Mouse (Mus musculus) lung, adult 2 months (tissue): ENCODE measurements at regions not wholly inside any gene's neighbourhood (a gene's known extent, or its start where the extent isn't known, plus 50 kb on each side); places are given as distances from the start of the nearest gene placed in this dataset.

Source experiments
- CTCF ChIP-seq: fragments of 200-500 bp; IDR thresholded peaks from 2 replicates; pipeline ENCODE4 v1.5.1; 2011; ENCODE audit warnings: mild to moderate bottlenecking, low read length, control low read depth; ENCODE audit not compliant: insufficient read depth
- POLR2A ChIP-seq: fragments of 200-500 bp; IDR thresholded peaks from 2 replicates; pipeline ENCODE4 v1.6.1; 2011; ENCODE audit warnings: low read depth, mild to moderate bottlenecking, control low read depth, low read length, borderline replicate concordance; ENCODE audit errors: extremely low read depth

DNA sequence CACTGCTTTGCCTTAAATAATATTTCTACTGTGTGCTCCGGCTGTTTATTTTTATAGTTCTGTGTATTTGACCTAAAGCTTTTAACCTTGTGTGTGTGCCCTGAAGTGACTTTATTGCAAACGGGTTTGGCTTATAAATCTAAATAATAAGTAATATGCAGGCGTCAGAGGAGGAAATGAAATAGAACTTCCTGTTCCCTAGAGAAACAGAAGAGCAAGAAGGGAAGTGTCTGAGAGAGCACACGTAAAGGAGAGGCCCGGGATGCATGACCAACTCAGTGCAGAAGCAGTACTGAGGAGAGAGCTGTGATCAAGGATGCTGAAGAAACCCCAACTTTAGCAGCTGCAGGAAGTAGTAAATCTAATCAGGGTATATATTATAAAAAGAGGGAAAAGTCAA lies 176.4 kb downstream of the Trib2 start:
- TF ChIP-seq CTCF = no peak
- TF ChIP-seq POLR2A = no peak
